Mouse (Mus musculus): ENCODE data around the gene Trank1. TPM values are rescaled to one million over a fixed set of nuclear protein-coding genes. Genes with fewer than 3 reads are reported as not detected.

The Trank1 gene
- polyA plus RNA-seq, 1 experiment from 2014 or later = 12.6 TPM

DNA sequence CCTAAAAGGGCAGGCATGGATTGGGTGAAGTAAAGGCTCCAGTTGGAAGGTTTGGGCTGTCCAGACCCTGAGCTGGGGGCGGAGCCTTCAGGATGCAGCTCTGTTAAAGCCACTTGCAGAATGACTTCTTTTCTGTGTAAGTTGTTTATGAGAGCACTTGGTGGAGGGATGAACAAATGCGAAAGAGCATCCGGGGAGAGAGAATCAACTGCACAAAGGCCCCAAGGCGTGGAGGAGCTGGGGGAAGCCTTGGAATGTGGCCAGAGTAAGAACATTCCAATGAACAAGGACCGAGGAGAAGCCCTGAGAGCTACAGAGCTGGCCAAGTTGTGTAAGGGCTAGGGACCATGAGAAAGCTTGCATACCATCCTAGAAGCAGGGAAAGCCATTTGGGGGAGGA is 111.0 kb downstream of the Trank1 start:
- Histone ChIP-seq H3K4me3 (replicated peaks; ENCODE audit: low read length) (no peak overlapping the region), H3K9ac (no peak overlapping the region), H3K4me1 (replicated peaks; ENCODE audit: control insufficient read depth, insufficient read depth, low read length) (0 out of 2 replicates have a peak, but pooled peaks cover 7% of the 10 kb centered on the region), H3K9me3 (ENCODE audit: control insufficient read depth, low read length) (no peaks in the 10 kb centered on the region), H3K4me2 (replicated peaks) (no peak overlapping the region), H3K27ac (no peak overlapping the region), H3K36me3 (replicated peaks; ENCODE audit: control insufficient read depth, insufficient read depth) (no peaks in the 10 kb centered on the region), H3K27me3 (ENCODE audit: control insufficient read depth, insufficient read depth, low read length) (no peaks in the 10 kb centered on the region)
- 65% methylated on average over 5 of the region's 5 CpGs for WGBS
- DNase-seq (ENCODE audit: low spot score) (no peak), ATAC-seq (ENCODE audit: low FRiP score) (no peak)

DNA sequence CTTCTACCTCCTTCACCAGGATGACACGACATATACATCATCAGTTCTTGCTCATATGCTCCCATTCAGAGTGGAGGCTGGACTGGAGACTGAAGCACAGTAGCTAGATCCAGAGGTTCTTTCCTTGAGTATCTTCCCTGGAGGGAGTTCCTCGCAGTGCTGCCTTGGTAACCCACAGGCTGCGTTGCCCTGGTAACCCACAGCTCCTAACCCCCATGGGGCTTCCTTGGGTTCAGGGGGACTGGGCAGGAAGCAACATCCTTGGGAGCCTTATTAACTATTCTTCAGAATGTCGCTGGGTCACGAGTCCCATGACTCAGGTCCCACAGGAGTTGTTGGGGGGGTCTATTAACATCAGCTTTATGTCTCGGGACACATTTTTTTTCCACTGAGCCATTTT is 113.6 kb downstream of the Trank1 start:
- Histone ChIP-seq H3K9ac (no peak overlapping the region), H3K9me3 (ENCODE audit: control insufficient read depth, low read length) (no peaks in the 10 kb centered on the region), H3K27me3 (ENCODE audit: control insufficient read depth, insufficient read depth, low read length) (no peaks in the 10 kb centered on the region), H3K4me1 (replicated peaks; ENCODE audit: control insufficient read depth, insufficient read depth, low read length) (0 out of 2 replicates have a peak, but pooled peaks cover 7% of the 10 kb centered on the region), H3K27ac (no peak overlapping the region), H3K36me3 (replicated peaks; ENCODE audit: control insufficient read depth, insufficient read depth) (no peaks in the 10 kb centered on the region), H3K4me3 (replicated peaks; ENCODE audit: low read length) (no peak overlapping the region), H3K4me2 (replicated peaks) (no peak overlapping the region)
- WGBS = 29% methylated on average over 6 of the region's 6 CpGs
- ATAC-seq (ENCODE audit: low FRiP score) (peak; percentile 21; the same call in 1 of the 2 replicates), DNase-seq (ENCODE audit: low spot score) (no peak)

DNA sequence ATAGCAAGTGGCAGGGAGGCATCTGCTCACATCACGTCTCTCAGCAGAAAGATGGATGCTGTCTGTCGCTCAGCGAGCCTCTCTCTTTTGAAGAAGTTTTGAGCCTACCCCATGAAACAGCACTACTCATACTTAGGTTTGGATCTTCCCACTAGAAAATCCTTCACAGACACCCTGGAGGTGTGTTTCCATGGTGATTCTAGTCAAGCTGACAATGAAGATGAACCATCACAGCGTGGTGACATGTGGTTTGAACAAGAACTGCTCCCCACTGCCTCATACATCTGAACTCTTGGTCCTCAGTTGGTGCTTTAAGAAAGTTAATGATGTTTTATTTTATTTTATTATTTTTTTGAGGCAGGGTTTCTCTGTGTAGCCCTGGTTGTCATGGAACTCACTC is 114.4 kb downstream of the Trank1 start:
- Histone ChIP-seq H3K4me3 (replicated peaks; ENCODE audit: low read length) (no peak overlapping the region), H3K9me3 (ENCODE audit: control insufficient read depth, low read length) (no peaks in the 10 kb centered on the region), H3K4me1 (replicated peaks; ENCODE audit: control insufficient read depth, insufficient read depth, low read length) (0 out of 2 replicates have a peak, but pooled peaks cover 7% of the 10 kb centered on the region), H3K27ac (no peak overlapping the region), H3K4me2 (replicated peaks) (no peak overlapping the region), H3K9ac (no peak overlapping the region), H3K36me3 (replicated peaks; ENCODE audit: control insufficient read depth, insufficient read depth) (no peaks in the 10 kb centered on the region), H3K27me3 (ENCODE audit: control insufficient read depth, insufficient read depth, low read length) (no peaks in the 10 kb centered on the region)
- ATAC-seq (ENCODE audit: low FRiP score) (no peak), DNase-seq (ENCODE audit: low spot score) (no peak)
- 56% methylated on average over 4 of the region's 4 CpGs for WGBS

GRCm38 (mm10) chr9:111427891-111428555 is 116.5 kb downstream of the Trank1 start:
- ATAC-seq (ENCODE audit: low FRiP score) (no peak), DNase-seq (ENCODE audit: low spot score) (no peak)
- Histone ChIP-seq H3K4me3 (replicated peaks; ENCODE audit: low read length) (no peak overlapping the region), H3K9ac (no peak overlapping the region), H3K27me3 (ENCODE audit: control insufficient read depth, insufficient read depth, low read length) (no peaks in the 10 kb centered on the region), H3K4me2 (replicated peaks) (no peak overlapping the region), H3K4me1 (replicated peaks; ENCODE audit: control insufficient read depth, insufficient read depth, low read length) (0 out of 2 replicates have a peak, but pooled peaks cover 7% of the 10 kb centered on the region), H3K36me3 (replicated peaks; ENCODE audit: control insufficient read depth, insufficient read depth) (no peaks in the 10 kb centered on the region), H3K27ac (no peak overlapping the region), H3K9me3 (ENCODE audit: control insufficient read depth, low read length) (no peaks in the 10 kb centered on the region)
- WGBS = 89% methylated on average over 9 of the region's 9 CpGs

DNA sequence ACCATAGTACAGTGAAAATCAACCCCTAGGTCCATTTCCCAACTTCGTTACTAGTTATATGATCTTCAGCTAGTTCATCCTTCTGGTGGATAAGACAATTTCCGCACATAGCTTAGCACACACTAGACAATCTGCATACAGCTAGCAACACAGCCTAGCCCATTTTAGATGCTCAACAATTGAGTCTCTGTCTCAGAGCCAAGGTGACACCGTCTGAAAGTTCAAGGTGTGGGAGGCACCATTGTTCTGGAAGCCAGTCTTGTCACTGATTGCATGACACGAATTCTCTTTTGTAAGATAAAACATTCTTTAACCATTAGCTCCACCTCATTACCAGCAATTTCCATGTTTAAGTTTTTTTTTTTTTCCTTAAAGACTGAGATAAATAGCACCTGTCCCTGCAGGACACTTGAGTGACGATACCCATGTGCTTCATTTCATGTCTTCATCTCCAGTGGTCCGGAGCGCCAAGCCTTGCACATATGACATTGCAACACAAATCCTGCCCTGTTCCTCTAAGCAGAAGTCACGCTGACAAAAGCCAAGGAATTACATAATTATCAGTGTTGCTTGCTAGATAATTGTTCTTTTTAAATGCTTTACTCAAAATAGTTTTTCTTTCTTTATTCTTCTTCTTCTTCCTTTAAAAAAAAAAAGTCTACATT is 117.3 kb downstream of the Trank1 start:
- DNase-seq (ENCODE audit: low spot score) (no peak), ATAC-seq (ENCODE audit: low FRiP score) (no peak)
- H3K9me3 ChIP-seq (ENCODE audit: control insufficient read depth, low read length) = no peaks in the 10 kb centered on the region
- H3K4me2 ChIP-seq (replicated peaks) = no peak overlapping the region
- no peaks in the 10 kb centered on the region for H3K27me3 ChIP-seq (ENCODE audit: control insufficient read depth, insufficient read depth, low read length)
- WGBS = 75% methylated on average over 8 of the region's 8 CpGs
- H3K36me3 ChIP-seq (replicated peaks; ENCODE audit: control insufficient read depth, insufficient read depth) = no peaks in the 10 kb centered on the region
- 0 out of 2 replicates have a peak, but pooled peaks cover 7% of the 10 kb centered on the region for H3K4me1 ChIP-seq (replicated peaks; ENCODE audit: control insufficient read depth, insufficient read depth, low read length)
- H3K9ac ChIP-seq = no peak overlapping the region
- no peak overlapping the region for H3K27ac ChIP-seq
- H3K4me3 ChIP-seq (replicated peaks; ENCODE audit: low read length) = no peak overlapping the region

DNA sequence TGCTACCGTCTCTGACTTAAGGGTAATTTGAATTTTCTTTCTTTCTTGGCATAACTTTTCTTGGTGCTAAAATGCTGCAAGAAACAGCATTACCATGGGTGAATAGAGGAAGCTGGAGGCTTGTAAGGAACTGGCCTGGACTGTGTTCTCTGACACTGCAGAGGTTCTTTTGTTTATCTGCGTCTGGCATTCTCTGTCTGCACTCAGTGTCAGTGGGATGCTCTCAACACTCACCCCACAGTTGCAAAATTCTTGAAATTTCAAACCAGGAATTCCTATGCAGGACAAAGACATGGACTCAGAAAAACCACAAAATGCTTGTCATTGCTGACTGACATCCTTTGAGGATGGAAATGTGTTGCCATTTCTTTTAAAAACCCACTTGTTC is 117.8 kb downstream of the Trank1 start:
- Histone ChIP-seq H3K36me3 (replicated peaks; ENCODE audit: control insufficient read depth, insufficient read depth) (no peaks in the 10 kb centered on the region), H3K27ac (no peak overlapping the region), H3K4me1 (replicated peaks; ENCODE audit: control insufficient read depth, insufficient read depth, low read length) (0 out of 2 replicates have a peak, but pooled peaks cover 7% of the 10 kb centered on the region), H3K4me2 (replicated peaks) (no peak overlapping the region), H3K9ac (no peak overlapping the region), H3K27me3 (ENCODE audit: control insufficient read depth, insufficient read depth, low read length) (no peaks in the 10 kb centered on the region), H3K4me3 (replicated peaks; ENCODE audit: low read length) (no peak overlapping the region), H3K9me3 (ENCODE audit: control insufficient read depth, low read length) (no peaks in the 10 kb centered on the region)
- 41% methylated on average over 2 of the region's 2 CpGs for WGBS
- no peak for ATAC-seq (ENCODE audit: low FRiP score)
- DNase-seq (ENCODE audit: low spot score) = no peak

GRCm38 (mm10) chr9:111435429-111435828 is 123.9 kb downstream of the Trank1 start:
- WGBS = 96% methylated on average over 2 of the region's 2 CpGs
- Histone ChIP-seq H3K9ac (no peak overlapping the region), H3K4me2 (replicated peaks) (no peak overlapping the region), H3K9me3 (ENCODE audit: control insufficient read depth, low read length) (no peaks in the 10 kb centered on the region), H3K27me3 (ENCODE audit: control insufficient read depth, insufficient read depth, low read length) (peaks cover 20% of the 10 kb centered on the region; the same call in 1 of the 2 replicates), H3K4me1 (replicated peaks; ENCODE audit: control insufficient read depth, insufficient read depth, low read length) (no peaks in the 10 kb centered on the region), H3K27ac (no peak overlapping the region), H3K4me3 (replicated peaks; ENCODE audit: low read length) (no peak overlapping the region), H3K36me3 (replicated peaks; ENCODE audit: control insufficient read depth, insufficient read depth) (no peaks in the 10 kb centered on the region)
- DNase-seq (ENCODE audit: low spot score) (no peak), ATAC-seq (ENCODE audit: low FRiP score) (no peak)

DNA sequence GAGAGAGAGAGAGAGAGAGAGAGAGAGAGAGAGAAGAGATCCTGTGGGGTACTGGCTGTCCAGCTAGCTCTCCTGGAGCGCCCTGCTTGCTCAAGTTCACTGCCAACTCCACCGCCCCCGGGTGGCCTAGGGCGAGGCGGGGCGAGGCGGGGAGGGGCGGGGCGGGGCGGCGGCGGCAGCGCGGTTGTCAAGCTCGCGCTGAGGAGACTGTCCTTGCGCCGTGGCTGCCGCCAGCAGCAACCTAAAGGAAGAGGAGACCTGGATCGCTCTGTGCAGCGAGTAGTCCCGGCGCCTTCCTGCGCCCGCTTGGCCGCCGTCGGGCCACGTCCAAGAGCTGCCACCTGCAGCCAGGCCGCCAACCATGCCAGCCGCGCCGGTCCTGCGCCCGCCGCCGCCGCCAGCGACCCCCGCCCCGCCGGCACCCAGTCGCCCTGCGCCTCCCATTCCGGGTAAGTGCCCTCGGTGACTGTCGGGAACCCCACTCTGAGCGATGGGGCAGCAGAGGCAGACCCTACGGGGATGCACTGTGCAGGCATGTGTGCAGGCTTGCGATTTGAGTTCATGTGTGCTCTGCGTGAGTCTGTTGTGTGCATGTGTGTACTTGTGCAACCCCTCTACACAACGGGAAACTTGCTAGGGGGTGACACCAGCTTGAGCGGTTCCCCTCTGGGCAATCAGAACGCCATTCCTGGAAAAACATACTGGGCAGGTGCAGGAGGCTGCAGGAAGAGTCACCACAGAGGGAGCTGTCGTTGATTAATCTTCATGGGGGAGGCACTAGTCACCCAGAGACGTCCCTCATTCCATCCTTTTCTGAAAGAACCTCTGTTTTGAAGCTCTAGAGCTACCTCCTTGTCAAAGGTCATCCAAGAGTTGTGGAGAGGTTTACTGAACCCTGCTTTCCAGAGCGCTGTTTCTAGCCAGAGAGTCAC is 127.6 kb downstream of the Trank1 start, which contains the start of gene Dclk3:
Gene Dclk3 (plus strand): TSS at position 178 of the 932 bp plus-strand sequence.
- H3K9ac ChIP-seq = peak within 1 kb of the TSS; percentile 62
- 3% methylated on average over 56 of the region's 57 CpGs for WGBS
- peak; percentile 43; the same call in 1 of the 2 replicates for ATAC-seq (ENCODE audit: low FRiP score)
- no peaks in the 10 kb centered on the region for H3K9me3 ChIP-seq (ENCODE audit: control insufficient read depth, low read length)
- H3K27ac ChIP-seq = no peak within 1 kb of the TSS
- H3K4me1 ChIP-seq (replicated peaks; ENCODE audit: control insufficient read depth, insufficient read depth, low read length) = no peaks in the 10 kb centered on the region
- H3K36me3 ChIP-seq (replicated peaks; ENCODE audit: control insufficient read depth, insufficient read depth) = no peaks in the 10 kb centered on the region
- no peak for DNase-seq (ENCODE audit: low spot score)
- H3K27me3 ChIP-seq (ENCODE audit: control insufficient read depth, insufficient read depth, low read length) = peaks cover 22% of the 10 kb centered on the region; the same call in 1 of the 2 replicates
- peak within 1 kb of the TSS; percentile 49 for H3K4me3 ChIP-seq (replicated peaks; ENCODE audit: low read length)
- H3K4me2 ChIP-seq (replicated peaks) = peak within 1 kb of the TSS; percentile 66

DNA sequence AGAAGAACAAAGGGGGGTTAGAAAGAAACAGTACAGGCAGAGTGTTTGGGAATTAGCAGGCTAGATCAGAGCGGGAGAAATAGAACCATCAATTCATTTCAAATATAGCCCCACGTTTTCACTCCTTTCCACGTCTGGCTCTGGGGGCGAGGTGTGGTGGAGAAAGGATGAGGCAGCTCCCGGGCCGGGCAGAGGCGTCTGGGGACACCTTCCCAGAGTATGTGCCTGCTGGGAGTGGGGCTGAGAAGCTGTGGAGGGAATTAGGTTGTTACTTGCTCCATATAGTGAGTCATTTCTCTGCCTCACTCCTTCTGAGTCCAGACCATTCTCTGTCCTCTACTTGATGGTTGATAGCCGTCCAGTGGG is 128.3 kb downstream of the Trank1 start:
- Histone ChIP-seq H3K9ac (peak overlapping the region; percentile 62; the same call in 1 of the 2 replicates), H3K4me1 (replicated peaks; ENCODE audit: control insufficient read depth, insufficient read depth, low read length) (no peaks in the 10 kb centered on the region), H3K4me3 (replicated peaks; ENCODE audit: low read length) (peak overlapping the region; percentile 49), H3K27ac (no peak overlapping the region), H3K36me3 (replicated peaks; ENCODE audit: control insufficient read depth, insufficient read depth) (no peaks in the 10 kb centered on the region), H3K4me2 (replicated peaks) (peak overlapping the region; percentile 66), H3K9me3 (ENCODE audit: control insufficient read depth, low read length) (no peaks in the 10 kb centered on the region), H3K27me3 (ENCODE audit: control insufficient read depth, insufficient read depth, low read length) (peaks cover 22% of the 10 kb centered on the region; the same call in 1 of the 2 replicates)
- ATAC-seq (ENCODE audit: low FRiP score) = no peak
- no peak for DNase-seq (ENCODE audit: low spot score)
- whole genome bisulfite sequencing = 44% methylated on average over 8 of the region's 8 CpGs

Measured in hindbrain, embryonic 14.5 days (tissue).